Mouse (Mus musculus) small intestine, adult 2 months (tissue): ENCODE results near the gene 1810009A15Rik.

Experiments used
- CTCF ChIP-seq: fragments of 200-500 bp; IDR thresholded peaks from 2 replicates; pipeline ENCODE4 v1.5.1; 2012; ENCODE audit warnings: low read depth, mild to moderate bottlenecking, control low read depth, inconsistent platforms, low read length, moderate library complexity, mixed read lengths; ENCODE audit not compliant: insufficient replicate concordance, insufficient read length; ENCODE audit errors: extremely low read depth
- POLR2A ChIP-seq: fragments of 200-500 bp; IDR thresholded peaks from 2 replicates; pipeline ENCODE4 v1.6.1; 2012; ENCODE audit warnings: low read depth, mild to moderate bottlenecking, control low read depth, inconsistent platforms, low read length, moderate library complexity

DNA sequence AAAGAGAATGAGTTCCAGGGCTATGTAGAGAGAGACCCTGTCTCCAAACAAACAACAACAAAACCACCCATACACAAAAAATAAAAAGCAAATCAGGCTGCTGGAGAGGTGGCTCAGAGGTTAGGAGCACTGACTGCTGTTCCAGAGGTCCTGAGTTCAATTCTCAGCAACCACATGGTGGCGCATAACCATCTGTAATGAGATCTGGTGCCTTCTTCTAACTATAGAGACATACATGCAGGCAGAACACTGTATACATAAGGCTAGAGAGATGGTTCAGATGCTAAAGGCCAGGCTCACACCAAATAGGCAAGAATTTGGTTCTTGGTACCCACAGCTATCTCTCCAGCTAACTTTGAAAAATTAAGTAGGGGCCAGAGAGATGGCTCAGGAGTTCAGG lies 29.6 kb upstream of the 1810009A15Rik start:
- TF ChIP-seq POLR2A (no peak), CTCF (no peak)
